Mouse (Mus musculus): ENCODE measurements around the gene Itpr1. TPM values are rescaled to one million over a fixed set of nuclear protein-coding genes. Genes with fewer than 3 reads are reported as not detected.

The Itpr1 gene
- polyA plus RNA-seq, 1 experiment from 2014 or later, result 6.5 TPM

- H3K4me2 ChIP-seq (ENCODE audit: low read depth, low read length), result no peak overlapping the region
- DNase-seq (ENCODE audit: low spot score), result no peak
These were observed 311.7 kb downstream of the Itpr1 start for GRCm38 (mm10) chr6:108524617-108525010.

GRCm38 (mm10) chr6:108527560-108527959 is 314.7 kb downstream of the Itpr1 start:
- Histone ChIP-seq H3K4me1 (ENCODE audit: control insufficient read depth, insufficient read depth, low read length) (no peaks in the 10 kb centered on the region), H3K4me2 (ENCODE audit: low read depth, low read length) (no peak overlapping the region), H3K9ac (replicated peaks; ENCODE audit: low read length) (no peak overlapping the region), H3K9me3 (replicated peaks; ENCODE audit: control insufficient read depth, low read length) (no peaks in the 10 kb centered on the region), H3K4me3 (ENCODE audit: low read depth, low read length) (no peak overlapping the region), H3K27ac (replicated peaks; ENCODE audit: low read depth, low read length) (no peak overlapping the region), H3K27me3 (ENCODE audit: control insufficient read depth, insufficient read depth, low read length) (no peaks in the 10 kb centered on the region), H3K36me3 (replicated peaks; ENCODE audit: control insufficient read depth, insufficient read depth, low read depth, low read length) (no peaks in the 10 kb centered on the region)
- WGBS, result 78% methylated on average over 3 of the region's 3 CpGs
- ATAC-seq (replicated peaks; ENCODE audit: insufficient number of reproducible peaks, low FRiP score, low TSS enrichment, low read depth) (no peak), DNase-seq (ENCODE audit: low spot score) (no peak)

More at GRCm38 (mm10) chr6:108524617-108525010, 311.7 kb downstream of the Itpr1 start:
- no peak for ATAC-seq (replicated peaks; ENCODE audit: insufficient number of reproducible peaks, low FRiP score, low TSS enrichment, low read depth)
- WGBS, result 89% methylated on average over 10 of the region's 10 CpGs
- no peak overlapping the region for H3K9ac ChIP-seq (replicated peaks; ENCODE audit: low read length)
- no peaks in the 10 kb centered on the region for H3K4me1 ChIP-seq (ENCODE audit: control insufficient read depth, insufficient read depth, low read length)
- H3K36me3 ChIP-seq (replicated peaks; ENCODE audit: control insufficient read depth, insufficient read depth, low read depth, low read length), result no peaks in the 10 kb centered on the region
- H3K27me3 ChIP-seq (ENCODE audit: control insufficient read depth, insufficient read depth, low read length), result no peaks in the 10 kb centered on the region
- no peak overlapping the region for H3K4me3 ChIP-seq (ENCODE audit: low read depth, low read length)
- H3K27ac ChIP-seq (replicated peaks; ENCODE audit: low read depth, low read length), result no peak overlapping the region
- H3K9me3 ChIP-seq (replicated peaks; ENCODE audit: control insufficient read depth, low read length), result no peaks in the 10 kb centered on the region

- ATAC-seq (replicated peaks; ENCODE audit: insufficient number of reproducible peaks, low FRiP score, low TSS enrichment, low read depth), result no peak
- no peak overlapping the region for H3K27ac ChIP-seq (replicated peaks; ENCODE audit: low read depth, low read length)
These were observed 315.1 kb downstream of the Itpr1 start for GRCm38 (mm10) chr6:108527993-108528392.

GRCm38 (mm10) chr6:108529150-108529549 is 316.3 kb downstream of the Itpr1 start:
- Histone ChIP-seq H3K27ac (replicated peaks; ENCODE audit: low read depth, low read length) (no peak overlapping the region), H3K36me3 (replicated peaks; ENCODE audit: control insufficient read depth, insufficient read depth, low read depth, low read length) (no peaks in the 10 kb centered on the region), H3K9ac (replicated peaks; ENCODE audit: low read length) (no peak overlapping the region), H3K4me2 (ENCODE audit: low read depth, low read length) (no peak overlapping the region), H3K27me3 (ENCODE audit: control insufficient read depth, insufficient read depth, low read length) (no peaks in the 10 kb centered on the region), H3K9me3 (replicated peaks; ENCODE audit: control insufficient read depth, low read length) (no peaks in the 10 kb centered on the region), H3K4me3 (ENCODE audit: low read depth, low read length) (no peak overlapping the region), H3K4me1 (ENCODE audit: control insufficient read depth, insufficient read depth, low read length) (no peaks in the 10 kb centered on the region)
- DNase-seq (ENCODE audit: low spot score) (no peak), ATAC-seq (replicated peaks; ENCODE audit: insufficient number of reproducible peaks, low FRiP score, low TSS enrichment, low read depth) (no peak)
- 88% methylated on average over 3 of the region's 3 CpGs for WGBS

More at GRCm38 (mm10) chr6:108527993-108528392, 315.1 kb downstream of the Itpr1 start:
- Histone ChIP-seq H3K9me3 (replicated peaks; ENCODE audit: control insufficient read depth, low read length) (no peaks in the 10 kb centered on the region), H3K9ac (replicated peaks; ENCODE audit: low read length) (no peak overlapping the region), H3K4me1 (ENCODE audit: control insufficient read depth, insufficient read depth, low read length) (no peaks in the 10 kb centered on the region), H3K27me3 (ENCODE audit: control insufficient read depth, insufficient read depth, low read length) (no peaks in the 10 kb centered on the region), H3K4me3 (ENCODE audit: low read depth, low read length) (no peak overlapping the region), H3K36me3 (replicated peaks; ENCODE audit: control insufficient read depth, insufficient read depth, low read depth, low read length) (no peaks in the 10 kb centered on the region), H3K4me2 (ENCODE audit: low read depth, low read length) (no peak overlapping the region)
- DNase-seq (ENCODE audit: low spot score), result no peak

- peak; percentile 53; the same call in 1 of the 2 replicates for ATAC-seq (replicated peaks; ENCODE audit: insufficient number of reproducible peaks, low FRiP score, low TSS enrichment, low read depth)
- H3K4me2 ChIP-seq (ENCODE audit: low read depth, low read length), result no peak overlapping the region
- no peak overlapping the region for H3K27ac ChIP-seq (replicated peaks; ENCODE audit: low read depth, low read length)
- no peak for DNase-seq (ENCODE audit: low spot score)
- no peak overlapping the region for H3K9ac ChIP-seq (replicated peaks; ENCODE audit: low read length)
- H3K4me3 ChIP-seq (ENCODE audit: low read depth, low read length), result no peak overlapping the region
- no peaks in the 10 kb centered on the region for H3K4me1 ChIP-seq (ENCODE audit: control insufficient read depth, insufficient read depth, low read length)
- no peaks in the 10 kb centered on the region for H3K36me3 ChIP-seq (replicated peaks; ENCODE audit: control insufficient read depth, insufficient read depth, low read depth, low read length)
- H3K9me3 ChIP-seq (replicated peaks; ENCODE audit: control insufficient read depth, low read length), result no peaks in the 10 kb centered on the region
- WGBS, result 46% methylated on average over 6 of the region's 6 CpGs
- H3K27me3 ChIP-seq (ENCODE audit: control insufficient read depth, insufficient read depth, low read length), result no peaks in the 10 kb centered on the region
These were observed 318.0 kb downstream of the Itpr1 start for GRCm38 (mm10) chr6:108530781-108531323.

- ATAC-seq (replicated peaks; ENCODE audit: insufficient number of reproducible peaks, low FRiP score, low TSS enrichment, low read depth) (peak; percentile 34; the same call in 1 of the 2 replicates), DNase-seq (ENCODE audit: low spot score) (no peak)
- Histone ChIP-seq H3K4me1 (ENCODE audit: control insufficient read depth, insufficient read depth, low read length) (no peaks in the 10 kb centered on the region), H3K27ac (replicated peaks; ENCODE audit: low read depth, low read length) (no peak overlapping the region), H3K4me2 (ENCODE audit: low read depth, low read length) (no peak overlapping the region), H3K27me3 (ENCODE audit: control insufficient read depth, insufficient read depth, low read length) (no peaks in the 10 kb centered on the region), H3K9ac (replicated peaks; ENCODE audit: low read length) (no peak overlapping the region), H3K36me3 (replicated peaks; ENCODE audit: control insufficient read depth, insufficient read depth, low read depth, low read length) (no peaks in the 10 kb centered on the region), H3K4me3 (ENCODE audit: low read depth, low read length) (no peak overlapping the region), H3K9me3 (replicated peaks; ENCODE audit: control insufficient read depth, low read length) (no peaks in the 10 kb centered on the region)
- WGBS, result 37% methylated on average over 12 of the region's 12 CpGs
These were observed 318.7 kb downstream of the Itpr1 start for GRCm38 (mm10) chr6:108531324-108532311.

- no peak overlapping the region for H3K9ac ChIP-seq (replicated peaks; ENCODE audit: low read length)
- no peak overlapping the region for H3K4me2 ChIP-seq (ENCODE audit: low read depth, low read length)
- H3K4me3 ChIP-seq (ENCODE audit: low read depth, low read length), result no peak overlapping the region
- WGBS, result 85% methylated on average over 10 of the region's 10 CpGs
- ATAC-seq (replicated peaks; ENCODE audit: insufficient number of reproducible peaks, low FRiP score, low TSS enrichment, low read depth) (no peak), DNase-seq (ENCODE audit: low spot score) (no peak)
- no peaks in the 10 kb centered on the region for H3K4me1 ChIP-seq (ENCODE audit: control insufficient read depth, insufficient read depth, low read length)
- H3K36me3 ChIP-seq (replicated peaks; ENCODE audit: control insufficient read depth, insufficient read depth, low read depth, low read length), result no peaks in the 10 kb centered on the region
- H3K27ac ChIP-seq (replicated peaks; ENCODE audit: low read depth, low read length), result no peak overlapping the region
- no peaks in the 10 kb centered on the region for H3K9me3 ChIP-seq (replicated peaks; ENCODE audit: control insufficient read depth, low read length)
- no peaks in the 10 kb centered on the region for H3K27me3 ChIP-seq (ENCODE audit: control insufficient read depth, insufficient read depth, low read length)
These were observed 319.7 kb downstream of the Itpr1 start for GRCm38 (mm10) chr6:108532486-108533179.

Measured in embryonic facial prominence, embryonic 11.5 days (tissue).